Mouse (Mus musculus): Measurements from ENCODE around the gene Rgs3. TPM values are rescaled to one million over a fixed set of nuclear protein-coding genes. Genes with fewer than 3 reads are reported as not detected.
A peak's percentile ranks its signal among the peaks of the same experiment; 100 is the strongest.

The Rgs3 gene
- polyA plus RNA-seq (2012; rRNA removed) = 43.1 and 43.5 TPM in 2 replicates

DNA sequence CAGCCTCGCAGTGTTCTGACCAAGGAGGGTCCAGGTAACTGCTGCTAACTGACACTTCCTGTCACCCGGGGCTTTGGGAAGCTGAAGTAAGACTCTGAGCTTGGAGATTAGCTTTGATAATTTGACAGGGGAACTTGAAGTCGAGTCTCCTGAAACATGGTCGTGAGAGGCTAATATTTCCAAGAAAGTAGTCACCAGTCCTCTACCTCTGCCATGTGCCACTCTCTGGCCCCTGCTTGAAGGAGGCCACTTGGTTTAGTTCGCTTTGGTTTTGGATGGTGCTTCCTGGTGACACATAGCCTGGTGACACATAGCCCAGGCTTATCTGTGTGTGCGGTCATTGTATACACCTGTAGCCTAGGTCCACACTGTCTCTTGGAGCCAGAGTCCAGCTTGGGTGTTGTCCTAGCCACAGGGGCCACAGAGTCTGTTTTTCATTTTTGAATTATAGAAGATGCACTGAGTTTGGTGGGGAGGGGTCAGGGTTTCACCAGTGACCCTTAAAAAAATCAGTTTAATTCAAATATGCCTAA lies at the start of gene Rgs3:
Gene Rgs3, plus strand, starts transcription at position 51 of the 533 bp plus-strand sequence.
- TF ChIP-seq CTCF (conservative IDR thresholded peaks at IDR 0.05; ENCODE audit: insufficient read depth, insufficient read length, low read depth, low read length) (no peak), POLR2A (IDR thresholded peaks at IDR 0.05; ENCODE audit: low read depth, low read length) (no peak)
- Histone ChIP-seq H3K27me3 (replicated peaks; ENCODE audit: control insufficient read depth, insufficient read depth, low read length) (no peaks in the 10 kb centered on the region), H3K27ac (ENCODE audit: insufficient read depth, low read depth, low read length) (no peak within 1 kb of the TSS), H3K36me3 (ENCODE audit: control insufficient read depth, insufficient read depth, low read length) (no peaks in the 10 kb centered on the region), H3K4me3 (ENCODE audit: insufficient read depth, low read depth, low read length) (no peak within 1 kb of the TSS), H3K4me1 (ENCODE audit: control insufficient read depth, insufficient read depth, low read length) (no peaks in the 10 kb centered on the region)
- no peak for DNase-seq
- WGBS = 53% methylated on average over 6 of the region's 6 CpGs

DNA sequence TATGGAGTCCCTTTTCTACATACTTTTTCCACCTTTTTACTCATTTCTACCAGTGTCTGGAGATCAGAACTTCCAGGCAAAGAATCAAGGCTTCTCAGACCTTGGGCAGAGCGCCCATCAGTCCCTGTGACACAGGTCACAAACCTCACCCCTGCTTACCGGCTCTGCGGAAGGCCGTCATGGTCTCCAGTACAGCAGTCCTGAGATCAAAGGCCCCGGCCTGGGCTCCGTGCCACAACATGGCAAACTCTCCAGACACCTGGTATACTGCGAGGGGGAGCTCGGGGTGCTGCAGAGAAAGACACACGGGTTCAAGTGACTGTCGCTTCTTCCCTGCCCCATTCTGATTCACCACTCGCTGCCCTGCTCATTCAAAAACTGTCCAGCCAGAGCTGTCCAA lies 49.7 kb upstream of the Rgs3 start:
- no peak overlapping the region for H3K4me3 ChIP-seq (ENCODE audit: insufficient read depth, low read depth, low read length)
- WGBS = 44% methylated on average over 11 of the region's 11 CpGs
- TF ChIP-seq POLR2A (IDR thresholded peaks at IDR 0.05; ENCODE audit: low read depth, low read length) = no peak
- TF ChIP-seq CTCF (conservative IDR thresholded peaks at IDR 0.05; ENCODE audit: insufficient read depth, insufficient read length, low read depth, low read length) = no peak
- DNase-seq = peak; percentile 93
- H3K4me1 ChIP-seq (ENCODE audit: control insufficient read depth, insufficient read depth, low read length) = peaks cover 16% of the 10 kb centered on the region
- no peaks in the 10 kb centered on the region for H3K27me3 ChIP-seq (replicated peaks; ENCODE audit: control insufficient read depth, insufficient read depth, low read length)
- H3K27ac ChIP-seq (ENCODE audit: insufficient read depth, low read depth, low read length) = no peak overlapping the region
- peaks cover 2% of the 10 kb centered on the region; the same call in 1 of the 2 replicates for H3K36me3 ChIP-seq (ENCODE audit: control insufficient read depth, insufficient read depth, low read length)

- Histone ChIP-seq H3K27ac (ENCODE audit: insufficient read depth, low read depth, low read length) (no peak overlapping the region), H3K27me3 (replicated peaks; ENCODE audit: control insufficient read depth, insufficient read depth, low read length) (no peaks in the 10 kb centered on the region), H3K4me1 (ENCODE audit: control insufficient read depth, insufficient read depth, low read length) (peaks cover 40% of the 10 kb centered on the region), H3K4me3 (ENCODE audit: insufficient read depth, low read depth, low read length) (no peak overlapping the region), H3K36me3 (ENCODE audit: control insufficient read depth, insufficient read depth, low read length) (peaks cover 2% of the 10 kb centered on the region; the same call in 1 of the 2 replicates)
- 67% methylated on average over 11 of the region's 11 CpGs for WGBS
- DNase-seq = no peak
- no peak for TF ChIP-seq CTCF (conservative IDR thresholded peaks at IDR 0.05; ENCODE audit: insufficient read depth, insufficient read length, low read depth, low read length)
- TF ChIP-seq POLR2A (IDR thresholded peaks at IDR 0.05; ENCODE audit: low read depth, low read length) = no peak
These were observed 45.6 kb upstream of the Rgs3 start for GRCm38 (mm10) chr4:62513998-62514506.

- 87% methylated on average over 7 of the region's 7 CpGs for WGBS
These were observed 44.7 kb upstream of the Rgs3 start for GRCm38 (mm10) chr4:62514995-62515394.

DNA sequence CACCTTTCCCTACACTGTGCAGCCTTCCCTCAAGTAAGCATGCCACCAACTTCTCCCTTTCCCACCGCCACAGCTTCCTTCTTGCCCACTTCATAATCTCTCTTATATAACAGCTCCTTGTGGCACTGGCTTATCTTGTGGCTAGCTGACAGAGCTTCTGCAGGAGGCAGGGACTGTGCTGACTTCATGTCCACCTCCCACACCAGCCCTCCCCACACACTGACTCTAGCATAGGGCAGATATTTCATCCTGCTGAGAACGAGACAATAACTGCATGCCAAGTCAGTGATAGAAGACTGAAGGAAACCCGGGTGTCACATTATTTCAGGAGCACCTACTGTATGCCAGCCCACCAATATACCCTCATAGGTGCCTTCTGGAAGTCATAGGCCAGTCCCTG lies 44.2 kb upstream of the Rgs3 start:
- TF ChIP-seq CTCF (conservative IDR thresholded peaks at IDR 0.05; ENCODE audit: insufficient read depth, insufficient read length, low read depth, low read length) = no peak
- TF ChIP-seq POLR2A (IDR thresholded peaks at IDR 0.05; ENCODE audit: low read depth, low read length) = no peak
- DNase-seq = no peak
- Histone ChIP-seq H3K27ac (ENCODE audit: insufficient read depth, low read depth, low read length) (peak overlapping the region; percentile 41), H3K27me3 (replicated peaks; ENCODE audit: control insufficient read depth, insufficient read depth, low read length) (no peaks in the 10 kb centered on the region), H3K4me1 (ENCODE audit: control insufficient read depth, insufficient read depth, low read length) (peaks cover 35% of the 10 kb centered on the region), H3K4me3 (ENCODE audit: insufficient read depth, low read depth, low read length) (no peak overlapping the region), H3K36me3 (ENCODE audit: control insufficient read depth, insufficient read depth, low read length) (peaks cover 2% of the 10 kb centered on the region; the same call in 1 of the 2 replicates)
- 46% methylated on average over 3 of the region's 3 CpGs for WGBS

More at GRCm38 (mm10) chr4:62514995-62515394, 44.7 kb upstream of the Rgs3 start:
- H3K27me3 ChIP-seq (replicated peaks; ENCODE audit: control insufficient read depth, insufficient read depth, low read length) = no peaks in the 10 kb centered on the region
- no peak for DNase-seq
- TF ChIP-seq POLR2A (IDR thresholded peaks at IDR 0.05; ENCODE audit: low read depth, low read length) = no peak
- no peak for TF ChIP-seq CTCF (conservative IDR thresholded peaks at IDR 0.05; ENCODE audit: insufficient read depth, insufficient read length, low read depth, low read length)
- no peak overlapping the region for H3K4me3 ChIP-seq (ENCODE audit: insufficient read depth, low read depth, low read length)
- peaks cover 35% of the 10 kb centered on the region for H3K4me1 ChIP-seq (ENCODE audit: control insufficient read depth, insufficient read depth, low read length)
- H3K27ac ChIP-seq (ENCODE audit: insufficient read depth, low read depth, low read length) = peak overlapping the region; percentile 41
- H3K36me3 ChIP-seq (ENCODE audit: control insufficient read depth, insufficient read depth, low read length) = peaks cover 2% of the 10 kb centered on the region; the same call in 1 of the 2 replicates

DNA sequence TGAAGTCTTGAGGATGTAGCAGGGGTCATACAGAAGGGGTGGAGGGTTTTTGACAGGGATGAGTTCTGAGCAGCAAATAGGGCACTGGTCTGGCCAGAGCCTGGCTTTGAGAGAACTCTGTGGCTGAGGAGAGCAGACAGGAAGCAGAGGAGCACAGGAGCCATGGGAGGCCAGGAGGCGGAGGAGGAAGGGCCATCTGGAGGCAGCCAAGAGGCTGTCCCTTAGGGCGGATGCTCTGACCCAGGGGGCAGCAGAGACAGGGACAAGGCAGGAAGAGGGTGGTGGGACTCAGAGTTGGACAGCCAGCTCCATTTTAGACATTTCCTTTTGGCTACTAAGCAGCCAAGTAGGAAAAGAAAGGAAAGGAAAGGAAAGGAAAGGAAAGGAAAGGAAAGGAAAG lies 43.6 kb upstream of the Rgs3 start:
- H3K4me1 ChIP-seq (ENCODE audit: control insufficient read depth, insufficient read depth, low read length) = peaks cover 35% of the 10 kb centered on the region
- no peaks in the 10 kb centered on the region for H3K36me3 ChIP-seq (ENCODE audit: control insufficient read depth, insufficient read depth, low read length)
- H3K27ac ChIP-seq (ENCODE audit: insufficient read depth, low read depth, low read length) = peak overlapping the region; percentile 69
- peak; percentile 87 for DNase-seq
- WGBS = 35% methylated on average over 2 of the region's 2 CpGs
- TF ChIP-seq POLR2A (IDR thresholded peaks at IDR 0.05; ENCODE audit: low read depth, low read length) = no peak
- no peak for TF ChIP-seq CTCF (conservative IDR thresholded peaks at IDR 0.05; ENCODE audit: insufficient read depth, insufficient read length, low read depth, low read length)
- no peak overlapping the region for H3K4me3 ChIP-seq (ENCODE audit: insufficient read depth, low read depth, low read length)
- no peaks in the 10 kb centered on the region for H3K27me3 ChIP-seq (replicated peaks; ENCODE audit: control insufficient read depth, insufficient read depth, low read length)

DNA sequence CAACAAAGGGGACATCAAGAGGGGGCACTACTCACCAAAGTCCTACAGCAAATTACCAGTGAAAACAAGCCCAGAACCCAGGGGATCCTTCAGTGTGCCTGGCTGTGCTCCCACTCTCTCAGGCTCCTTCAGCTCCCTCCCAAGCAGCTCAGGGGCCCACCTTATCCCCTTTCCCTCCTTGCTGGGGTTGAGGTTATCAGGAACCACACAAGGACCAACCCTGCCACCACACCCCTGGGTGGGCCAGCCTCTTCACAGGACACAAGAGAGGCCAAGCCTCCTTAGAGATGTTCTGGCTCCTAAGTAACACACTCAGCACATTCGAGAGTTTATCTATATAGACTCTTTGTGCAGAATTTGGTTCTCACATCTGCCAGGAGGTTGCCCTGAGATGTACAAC lies 43.1 kb upstream of the Rgs3 start:
- Histone ChIP-seq H3K4me1 (ENCODE audit: control insufficient read depth, insufficient read depth, low read length) (peaks cover 35% of the 10 kb centered on the region), H3K36me3 (ENCODE audit: control insufficient read depth, insufficient read depth, low read length) (no peaks in the 10 kb centered on the region), H3K4me3 (ENCODE audit: insufficient read depth, low read depth, low read length) (no peak overlapping the region), H3K27me3 (replicated peaks; ENCODE audit: control insufficient read depth, insufficient read depth, low read length) (no peaks in the 10 kb centered on the region), H3K27ac (ENCODE audit: insufficient read depth, low read depth, low read length) (peak overlapping the region; percentile 69)
- TF ChIP-seq POLR2A (IDR thresholded peaks at IDR 0.05; ENCODE audit: low read depth, low read length) (no peak), CTCF (conservative IDR thresholded peaks at IDR 0.05; ENCODE audit: insufficient read depth, insufficient read length, low read depth, low read length) (no peak)
- no peak for DNase-seq
- 42% methylated on average over 1 of the region's 1 CpGs for WGBS

Data from kidney, adult 2 months (tissue).